Mouse (Mus musculus) kidney, postnatal 0 days (tissue): Measurements from ENCODE around the gene Zfp57. TPM values are rescaled to one million over a fixed set of nuclear protein-coding genes. Genes with fewer than 3 reads are reported as not detected.
"Not testable (repeated sequence)": the region's sequence is repeated elsewhere in the genome, so short reads cannot be mapped to it uniquely, and the experiment has no call there.

Experiments
- ATAC-seq: fragments of 200-750 bp; cut with Nextera tagmentation; replicated peaks from 2 replicates; pipeline ENCODE4 v1.8.0; 2017; ENCODE audit warnings: low read depth, moderate number of reproducible peaks, moderate TSS enrichment, moderate library complexity; ENCODE audit not compliant: low FRiP score
- DNase-seq: peaks from one replicate; pipeline ENCODE4 v3.0.0-alpha.2; 2016; ENCODE audit warnings: low spot score
- H3K27ac ChIP-seq: fragments of 300-500 bp; sonication (generic); 2 replicates; pipeline ENCODE4 v1.5.1; 2014; ENCODE audit warnings: mild to moderate bottlenecking
- H3K27me3 ChIP-seq: fragments of 300-500 bp; sonication (generic); 2 replicates; pipeline ENCODE4 v1.6.1; 2014; ENCODE audit warnings: low read length, mixed read lengths; ENCODE audit not compliant: insufficient read depth
- H3K36me3 ChIP-seq: fragments of 300-500 bp; sonication (generic); 2 replicates; pipeline ENCODE4 v1.6.1; 2014; ENCODE audit warnings: low read length, mixed read lengths; ENCODE audit not compliant: insufficient read depth
- H3K4me1 ChIP-seq: fragments of 300-500 bp; sonication (generic); replicated peaks from 2 replicates; pipeline ENCODE4 v1.6.1; 2014; ENCODE audit warnings: antibody characterized with exemption, low read length, mixed read lengths; ENCODE audit not compliant: insufficient read depth
- H3K4me2 ChIP-seq: fragments of 300-500 bp; sonication (generic); 2 replicates; pipeline ENCODE4 v1.6.1; 2014; ENCODE audit warnings: mild to moderate bottlenecking, low read length, moderate library complexity, mixed read lengths
- H3K4me3 ChIP-seq: fragments of 300-500 bp; sonication (generic); replicated peaks from 2 replicates; pipeline ENCODE4 v1.5.1; 2014; ENCODE audit warnings: low read depth, low read length
- H3K9ac ChIP-seq: fragments of 300-500 bp; sonication (generic); 2 replicates; pipeline ENCODE4 v1.6.1; 2014; ENCODE audit warnings: low read depth, low read length
- H3K9me3 ChIP-seq: fragments of 300-500 bp; sonication (generic); replicated peaks from 2 replicates; pipeline ENCODE4 v1.6.1; 2016; ENCODE audit warnings: low read length, inconsistent platforms, mixed read lengths
- CTCF ChIP-seq: IDR thresholded peaks from 2 replicates; pipeline ENCODE4 v1.5.1; 2016; ENCODE audit warnings: antibody characterized with exemption, low read depth, mild to moderate bottlenecking, moderate library complexity
- WGBS: fragments of 180-500 bp; shearing (Covaris S2); extraction: QIAGEN DNeasy Blood & Tissue Kit; methylation state at CpG from one replicate; pipeline ENCODE4 v1.1.7; 2014; 5-methylcytosine and 5-hydroxymethylcytosine counted together
- polyA plus RNA-seq: library from polyadenylated mRNA; unstranded; fragments of >200 nt; fragmentation: Nextera tagmentation; extraction: Ambion mirVana; gene quantifications from 2 replicates; pipeline ENCODE4 v1.2.1, GENCODE M21; 2015

Zfp57 gene
- polyA plus RNA-seq, 1 experiment from 2014 or later = 28.2 TPM

- no peaks in the 10 kb centered on the region for H3K36me3 ChIP-seq
- H3K27me3 ChIP-seq = no peaks in the 10 kb centered on the region
- ATAC-seq = no peak
- 4% methylated on average over 4 of the region's 4 CpGs for WGBS
- H3K9ac ChIP-seq = no peak overlapping the region
- DNase-seq = no peak
- no peak overlapping the region for H3K4me3 ChIP-seq
- no peak overlapping the region for H3K27ac ChIP-seq
- TF ChIP-seq CTCF = no peak
- no peaks in the 10 kb centered on the region for H3K4me1 ChIP-seq
- H3K9me3 ChIP-seq = no peaks in the 10 kb centered on the region
- peak overlapping the region; percentile 44 for H3K4me2 ChIP-seq
Observed at GRCm38 (mm10) chr17:36981845-36982244, 19.1 kb upstream of the Zfp57 start.

- Histone ChIP-seq H3K9me3 (no peaks in the 10 kb centered on the region), H3K36me3 (no peaks in the 10 kb centered on the region), H3K4me2 (no peak overlapping the region), H3K27me3 (no peaks in the 10 kb centered on the region), H3K27ac (no peak overlapping the region), H3K9ac (no peak overlapping the region), H3K4me3 (no peak overlapping the region), H3K4me1 (no peaks in the 10 kb centered on the region)
- DNase-seq (no peak), ATAC-seq (no peak)
- WGBS = 36% methylated on average over 5 of the region's 5 CpGs
- no peak for TF ChIP-seq CTCF
Observed at GRCm38 (mm10) chr17:36982253-36983155, 18.5 kb upstream of the Zfp57 start.

- 10% methylated on average over 24 of the region's 24 CpGs for WGBS
- no peaks in the 10 kb centered on the region for H3K4me1 ChIP-seq
- H3K4me3 ChIP-seq = 0 out of 2 replicates have a peak overlapping the region, but pooled peaks have one; percentile 13
- peak overlapping the region; percentile 35 for H3K4me2 ChIP-seq
- no peak for DNase-seq
- no peaks in the 10 kb centered on the region for H3K36me3 ChIP-seq
- peaks cover 10% of the 10 kb centered on the region; the same call in 1 of the 2 replicates for H3K27me3 ChIP-seq
- no peaks in the 10 kb centered on the region for H3K9me3 ChIP-seq
- no peak for TF ChIP-seq CTCF
- H3K27ac ChIP-seq = no peak overlapping the region
- H3K9ac ChIP-seq = no peak overlapping the region
- no peak for ATAC-seq
Observed at GRCm38 (mm10) chr17:36988475-36988874, 12.5 kb upstream of the Zfp57 start.

- peaks cover 10% of the 10 kb centered on the region; the same call in 1 of the 2 replicates for H3K27me3 ChIP-seq
- peak within 1 kb of the TSS; percentile 35 for H3K4me2 ChIP-seq
- no peak for TF ChIP-seq CTCF
- H3K4me1 ChIP-seq = no peaks in the 10 kb centered on the region
- 0 out of 2 replicates have a peak within 1 kb of the TSS, but pooled peaks have one; percentile 13 for H3K4me3 ChIP-seq
- WGBS = 24% methylated on average over 5 of the region's 5 CpGs
- DNase-seq = no peak
- H3K36me3 ChIP-seq = no peaks in the 10 kb centered on the region
- no peak within 1 kb of the TSS for H3K9ac ChIP-seq
- ATAC-seq = no peak
- no peaks in the 10 kb centered on the region for H3K9me3 ChIP-seq
- H3K27ac ChIP-seq = no peak within 1 kb of the TSS
Observed at GRCm38 (mm10) chr17:36989437-36989836, 11.5 kb upstream of the Zfp57 start, which contains the start of gene H2-M5. TSS of gene H2-M5 (minus strand) at chr17:36989537.

- not testable (repeated sequence) for H3K4me1 ChIP-seq, ATAC-seq
- whole genome bisulfite sequencing = 93% methylated on average over 6 of the region's 6 CpGs
Observed at GRCm38 (mm10) chr17:36990630-36991029, 10.3 kb upstream of the Zfp57 start.

GRCm38 (mm10) chr17:36992336-36993104 is 8.4 kb upstream of the Zfp57 start:
- TF ChIP-seq CTCF = no peak
- Histone ChIP-seq H3K4me3 (no peak overlapping the region), H3K9me3 (no peaks in the 10 kb centered on the region), H3K9ac (no peak overlapping the region), H3K27ac (no peak overlapping the region), H3K27me3 (peaks cover 10% of the 10 kb centered on the region; the same call in 1 of the 2 replicates), H3K4me1 (no peaks in the 10 kb centered on the region), H3K36me3 (no peaks in the 10 kb centered on the region), H3K4me2 (no peak overlapping the region)
- ATAC-seq = no peak
- WGBS = 64% methylated on average over 3 of the region's 3 CpGs
- DNase-seq = no peak

More at GRCm38 (mm10) chr17:36990630-36991029, 10.3 kb upstream of the Zfp57 start:
- H3K4me3 ChIP-seq, H3K9me3 ChIP-seq, H3K4me2 ChIP-seq, DNase-seq, H3K27ac ChIP-seq, H3K36me3 ChIP-seq, H3K9ac ChIP-seq: not testable (repeated sequence)
- H3K27me3 ChIP-seq = peaks cover 10% of the 10 kb centered on the region; the same call in 1 of the 2 replicates
